Mouse (Mus musculus) stomach, embryonic 14.5 days (tissue): ENCODE data around the gene Rpl7l1. TPM values are rescaled to one million over a fixed set of nuclear protein-coding genes. Genes with fewer than 3 reads are reported as not detected.

ENCODE experiments used
- ATAC-seq: fragments of 200-750 bp; cut with Nextera tagmentation; 2 replicates; pipeline ENCODE4 v1.8.0; 2017; ENCODE audit warnings: low read depth, moderate TSS enrichment; ENCODE audit not compliant: insufficient number of reproducible peaks, insufficient read depth, low FRiP score
- H3K27ac ChIP-seq: fragments of 300-500 bp; sonication (generic); 2 replicates; pipeline ENCODE4 v1.5.1; 2014; ENCODE audit warnings: mild to moderate bottlenecking, low read length, moderate library complexity, mixed read lengths
- H3K27me3 ChIP-seq: fragments of 300-500 bp; sonication (generic); 2 replicates; pipeline ENCODE4 v1.6.1; 2014; ENCODE audit warnings: low read length, control low read depth, mixed read lengths; ENCODE audit not compliant: control insufficient read depth, insufficient read depth
- H3K36me3 ChIP-seq: fragments of 300-500 bp; sonication (generic); 2 replicates; pipeline ENCODE4 v1.6.1; 2014; ENCODE audit warnings: mild to moderate bottlenecking, control low read depth, low read length, moderate library complexity, mixed read lengths; ENCODE audit not compliant: control insufficient read depth, insufficient read depth
- H3K4me1 ChIP-seq: fragments of 300-500 bp; sonication (generic); 2 replicates; pipeline ENCODE4 v1.6.1; 2014; ENCODE audit warnings: low read length, control low read depth, mixed read lengths; ENCODE audit not compliant: control insufficient read depth, insufficient read depth
- H3K4me2 ChIP-seq: fragments of 300-500 bp; sonication (generic); replicated peaks from 2 replicates; pipeline ENCODE4 v1.6.1; 2014; ENCODE audit warnings: low read depth, low read length, control low read depth
- H3K4me3 ChIP-seq: fragments of 300-500 bp; sonication (generic); 2 replicates; pipeline ENCODE4 v1.5.1; 2014; ENCODE audit warnings: low read depth, low read length, control low read depth
- H3K9ac ChIP-seq: fragments of 300-500 bp; sonication (generic); replicated peaks from 2 replicates; pipeline ENCODE4 v1.6.1; 2014; ENCODE audit warnings: low read depth, mild to moderate bottlenecking, control low read depth, low read length, moderate library complexity, mixed read lengths
- H3K9me3 ChIP-seq: fragments of 300-500 bp; sonication (generic); 2 replicates; pipeline ENCODE4 v1.6.1; 2016; ENCODE audit warnings: low read depth, low read length, control low read depth; ENCODE audit not compliant: control insufficient read depth
- WGBS: fragments of 180-500 bp; shearing (Covaris S2); extraction: QIAGEN DNeasy Blood & Tissue Kit; methylation state at CpG from one replicate; pipeline ENCODE4 v1.1.7; 2014; 5-methylcytosine and 5-hydroxymethylcytosine counted together
- polyA plus RNA-seq: library from polyadenylated mRNA; unstranded; fragments of >200 nt; fragmentation: Nextera tagmentation; extraction: Ambion mirVana; gene quantifications from 2 replicates; pipeline ENCODE4 v1.2.1, GENCODE M21; 2014

Gene Rpl7l1
- polyA plus RNA-seq, 1 experiment from 2014 or later: 149 TPM

- ATAC-seq: no peak
- Histone ChIP-seq H3K9me3 (no peaks in the 10 kb centered on the region), H3K4me2 (no peak overlapping the region), H3K36me3 (peaks cover 16% of the 10 kb centered on the region), H3K4me3 (no peak overlapping the region), H3K9ac (no peak overlapping the region), H3K27me3 (no peaks in the 10 kb centered on the region), H3K4me1 (no peaks in the 10 kb centered on the region), H3K27ac (no peak overlapping the region)
- WGBS: 77% methylated on average over 8 of the region's 8 CpGs
These were observed 31.2 kb upstream of the Rpl7l1 start for GRCm38 (mm10) chr17:46813637-46814036.

DNA sequence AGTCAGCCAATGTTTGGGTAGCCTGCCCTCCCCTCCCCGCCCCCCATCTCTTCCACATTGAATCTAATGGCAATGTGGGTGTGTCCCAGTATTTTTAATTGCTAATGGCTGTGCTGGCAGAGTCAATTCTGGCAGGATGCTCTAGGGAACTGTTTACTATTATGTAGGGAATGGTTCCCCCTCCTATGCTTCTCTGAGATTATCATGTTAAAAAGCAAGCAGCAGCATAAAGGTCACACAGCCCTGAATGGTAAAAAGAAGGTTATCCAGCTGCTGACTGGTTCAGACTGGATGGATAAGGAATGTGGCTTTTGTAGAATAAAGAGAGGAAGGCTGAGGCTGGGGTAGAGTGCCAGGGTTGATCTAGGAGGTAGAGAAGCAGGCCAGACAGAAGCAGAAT lies 30.0 kb upstream of the Rpl7l1 start:
- H3K4me1 ChIP-seq: no peaks in the 10 kb centered on the region
- no peak overlapping the region for H3K9ac ChIP-seq
- 88% methylated on average over 1 of the region's 1 CpGs for WGBS
- H3K9me3 ChIP-seq: no peaks in the 10 kb centered on the region
- no peaks in the 10 kb centered on the region for H3K27me3 ChIP-seq
- H3K4me3 ChIP-seq: no peak overlapping the region
- ATAC-seq: no peak
- no peak overlapping the region for H3K27ac ChIP-seq
- H3K36me3 ChIP-seq: peaks cover 24% of the 10 kb centered on the region
- H3K4me2 ChIP-seq: no peak overlapping the region

GRCm38 (mm10) chr17:46810672-46811071 lies 28.2 kb upstream of the Rpl7l1 start:
- WGBS: 92% methylated on average over 3 of the region's 3 CpGs
- Histone ChIP-seq H3K4me3 (no peak overlapping the region), H3K9ac (no peak overlapping the region), H3K4me2 (no peak overlapping the region), H3K9me3 (no peaks in the 10 kb centered on the region), H3K27ac (no peak overlapping the region), H3K36me3 (peaks cover 36% of the 10 kb centered on the region), H3K27me3 (no peaks in the 10 kb centered on the region), H3K4me1 (no peaks in the 10 kb centered on the region)
- ATAC-seq: no peak

DNA sequence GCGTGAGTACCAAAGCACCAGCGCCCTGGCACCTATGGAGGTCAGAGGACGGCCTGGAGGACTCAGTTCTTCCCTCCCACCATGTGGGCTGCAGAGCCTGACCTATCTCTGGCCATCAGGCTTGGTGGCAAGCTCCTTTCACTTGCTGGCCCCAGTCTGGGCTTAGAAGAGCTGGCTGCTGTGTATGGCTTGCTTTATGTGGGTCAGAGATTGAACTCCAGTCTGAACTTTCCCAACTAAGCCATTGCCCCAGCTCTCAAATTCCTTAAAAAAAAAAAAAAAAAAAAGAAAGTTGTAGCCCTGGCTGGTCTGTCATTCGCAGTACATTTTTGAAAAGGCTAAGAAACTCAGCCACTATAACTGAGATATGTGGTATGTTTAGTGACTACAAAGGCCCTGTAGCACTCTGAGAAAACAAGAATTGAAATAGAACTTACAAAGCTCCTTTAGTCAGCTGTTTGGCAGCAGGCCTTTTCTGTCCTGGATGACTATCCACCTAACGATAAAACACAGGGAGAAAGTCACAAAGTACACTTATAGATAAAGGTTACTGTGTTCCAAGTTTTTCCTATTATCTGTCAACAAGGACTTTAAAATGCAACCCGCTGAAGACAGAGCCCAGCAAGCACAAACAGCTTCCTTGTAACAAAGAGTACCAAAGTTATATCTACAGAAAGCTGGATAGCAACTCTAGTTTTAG lies 26.8 kb upstream of the Rpl7l1 start:
- Histone ChIP-seq H3K27me3 (no peaks in the 10 kb centered on the region), H3K9me3 (no peaks in the 10 kb centered on the region), H3K4me1 (no peaks in the 10 kb centered on the region), H3K9ac (no peak overlapping the region), H3K4me3 (no peak overlapping the region), H3K4me2 (no peak overlapping the region), H3K27ac (no peak overlapping the region), H3K36me3 (peaks cover 36% of the 10 kb centered on the region)
- WGBS: 86% methylated on average over 6 of the region's 6 CpGs
- ATAC-seq: no peak

GRCm38 (mm10) chr17:46808376-46808775 lies 25.9 kb upstream of the Rpl7l1 start:
- Histone ChIP-seq H3K36me3 (peaks cover 36% of the 10 kb centered on the region), H3K9me3 (no peaks in the 10 kb centered on the region), H3K27me3 (no peaks in the 10 kb centered on the region), H3K4me3 (no peak overlapping the region), H3K4me2 (no peak overlapping the region), H3K9ac (no peak overlapping the region), H3K4me1 (no peaks in the 10 kb centered on the region), H3K27ac (no peak overlapping the region)
- WGBS: 87% methylated on average over 10 of the region's 10 CpGs
- no peak for ATAC-seq

- H3K36me3 ChIP-seq: peaks cover 26% of the 10 kb centered on the region
- no peaks in the 10 kb centered on the region for H3K27me3 ChIP-seq
- H3K27ac ChIP-seq: no peak overlapping the region
- no peak overlapping the region for H3K4me3 ChIP-seq
- 85% methylated on average over 6 of the region's 6 CpGs for WGBS
- H3K9ac ChIP-seq: no peak overlapping the region
- H3K4me2 ChIP-seq: no peak overlapping the region
- no peaks in the 10 kb centered on the region for H3K9me3 ChIP-seq
- H3K4me1 ChIP-seq: no peaks in the 10 kb centered on the region
- no peak for ATAC-seq
These were observed 19.3 kb upstream of the Rpl7l1 start for GRCm38 (mm10) chr17:46801761-46802160.

DNA sequence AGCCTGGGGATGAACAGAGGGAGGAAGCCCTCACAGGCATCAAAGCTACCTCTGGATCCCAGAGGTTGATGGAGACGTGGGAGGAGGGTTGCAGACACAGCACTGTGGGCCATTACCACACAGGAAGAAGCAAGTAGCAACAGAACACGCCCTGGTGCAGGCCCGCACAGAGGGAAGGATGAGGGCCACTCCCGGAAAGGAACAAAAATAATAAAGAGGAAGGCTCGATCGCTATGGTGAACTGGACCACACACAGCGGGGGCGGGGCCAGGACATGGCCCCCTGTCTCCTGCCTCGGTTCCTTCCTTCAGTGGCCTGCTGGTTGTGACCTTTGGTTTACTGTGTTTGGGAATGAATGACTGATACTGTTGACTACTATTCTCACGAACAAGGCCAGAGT lies 17.2 kb upstream of the Rpl7l1 start:
- Histone ChIP-seq H3K27me3 (no peaks in the 10 kb centered on the region), H3K27ac (no peak overlapping the region), H3K9me3 (no peaks in the 10 kb centered on the region), H3K4me2 (no peak overlapping the region), H3K4me3 (no peak overlapping the region), H3K4me1 (no peaks in the 10 kb centered on the region), H3K36me3 (peaks cover 21% of the 10 kb centered on the region), H3K9ac (no peak overlapping the region)
- WGBS: 70% methylated on average over 10 of the region's 10 CpGs
- ATAC-seq: no peak

DNA sequence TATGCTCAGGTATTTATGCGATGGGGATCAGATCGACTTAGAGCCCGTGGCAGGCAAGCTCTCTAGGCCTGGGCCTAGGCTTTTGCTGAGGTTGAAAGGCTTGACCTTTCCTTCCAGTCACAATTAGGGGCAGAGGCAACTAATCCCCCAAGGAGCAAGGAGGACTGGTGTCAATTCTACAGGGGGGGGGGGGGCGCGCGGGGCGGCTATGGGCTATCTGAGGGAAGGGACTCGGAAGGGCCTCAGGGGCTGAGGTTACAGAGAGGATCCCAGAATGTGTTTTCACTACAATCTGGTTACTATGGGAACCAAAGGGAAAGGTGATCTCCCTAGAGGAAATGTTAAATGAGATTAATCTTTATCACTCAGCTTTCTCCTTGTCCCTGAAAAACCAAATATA lies 14.9 kb upstream of the Rpl7l1 start:
- Histone ChIP-seq H3K27ac (no peak overlapping the region), H3K27me3 (no peaks in the 10 kb centered on the region), H3K4me2 (no peak overlapping the region), H3K36me3 (peaks cover 21% of the 10 kb centered on the region), H3K4me3 (no peak overlapping the region), H3K9ac (no peak overlapping the region), H3K4me1 (no peaks in the 10 kb centered on the region), H3K9me3 (no peaks in the 10 kb centered on the region)
- 40% methylated on average over 8 of the region's 8 CpGs for WGBS
- ATAC-seq: no peak

DNA sequence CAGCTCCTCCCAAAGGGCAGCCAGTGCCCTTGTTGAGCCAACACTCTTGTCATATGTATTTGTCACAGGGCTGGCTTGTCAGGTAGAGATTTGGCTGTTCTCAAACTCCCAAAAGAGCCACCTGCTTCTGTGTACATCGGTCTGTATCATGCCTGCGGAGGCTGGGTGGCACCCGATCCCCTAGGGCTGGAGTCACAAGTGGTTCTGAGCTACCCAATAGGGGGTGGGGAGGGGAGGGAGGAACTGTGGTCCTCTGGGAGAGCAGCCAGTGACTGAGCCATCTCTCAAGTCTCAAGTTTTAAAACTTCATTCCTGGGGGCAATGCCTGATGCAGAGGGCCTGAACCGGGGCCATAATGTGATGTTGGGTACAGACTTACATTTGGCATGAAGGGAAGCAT lies 14.3 kb upstream of the Rpl7l1 start:
- Histone ChIP-seq H3K4me1 (no peaks in the 10 kb centered on the region), H3K9me3 (no peaks in the 10 kb centered on the region), H3K27me3 (no peaks in the 10 kb centered on the region), H3K4me2 (no peak overlapping the region), H3K4me3 (no peak overlapping the region), H3K36me3 (peaks cover 20% of the 10 kb centered on the region), H3K27ac (no peak overlapping the region), H3K9ac (no peak overlapping the region)
- 84% methylated on average over 4 of the region's 4 CpGs for WGBS
- ATAC-seq: no peak
